Mouse (Mus musculus) CH12.LX (cell line): Measurements from ENCODE around the gene Rab3a. TPM values are rescaled to one million over a fixed set of nuclear protein-coding genes. Genes with fewer than 3 reads are reported as not detected.

Experiments
- DNase-seq: peaks from one replicate; pipeline ENCODE4 v3.0.0-alpha.2; 2013; ENCODE audit errors: extremely low read depth
- H3K27ac ChIP-seq: 2 replicates; pipeline ENCODE4 v1.5.1; 2012; ENCODE audit warnings: low read depth, mild to moderate bottlenecking, control low read depth, moderate library complexity; ENCODE audit not compliant: insufficient read depth
- H3K27me3 ChIP-seq: replicated peaks from 2 replicates; pipeline ENCODE3; 2012; ENCODE audit warnings: inconsistent platforms
- H3K36me3 ChIP-seq, 2 experiments: replicated peaks in 1 of 2; 2 replicates each; pipeline versions ENCODE3 to v1.6.1; 2012; ENCODE audit warnings: inconsistent platforms in 1 of 2, low read length in 1 of 2, mild to moderate bottlenecking in 1 of 2, mixed read lengths in 1 of 2, moderate library complexity in 1 of 2; ENCODE audit not compliant: control insufficient read depth in 1 of 2, insufficient read depth in 1 of 2
- H3K4me1 ChIP-seq, 2 experiments: 2 replicates each; pipeline ENCODE4 v1.6.1; 2012; ENCODE audit warnings: inconsistent platforms in 1 of 2, moderate library complexity in 1 of 2; ENCODE audit not compliant: insufficient read depth in 2 of 2, control insufficient read depth in 1 of 2
- H3K4me2 ChIP-seq: 2 replicates; pipeline ENCODE4 v1.6.1; 2012; ENCODE audit warnings: low read depth, mild to moderate bottlenecking, control low read depth; ENCODE audit not compliant: poor library complexity, insufficient read depth, severe bottlenecking
- H3K4me3 ChIP-seq, 3 experiments: fragments of 150-350 bp in 1 of 3; sonication (generic) in 1 of 3; replicated peaks in 1 of 3; 2 replicates each; pipeline versions ENCODE3 to v1.5.1; 2011 to 2012; ENCODE audit warnings: low read depth in 2 of 3, low read length in 2 of 3, mild to moderate bottlenecking in 2 of 3, moderate library complexity in 2 of 3, control low read depth in 1 of 3, improper control_type of control experiment in 1 of 3, inconsistent platforms in 1 of 3, mixed read lengths in 1 of 3; ENCODE audit not compliant: poor library complexity in 1 of 3
- H3K79me2 ChIP-seq: replicated peaks from 2 replicates; pipeline ENCODE4 v1.6.1; 2012; ENCODE audit warnings: mild to moderate bottlenecking, moderate library complexity; ENCODE audit not compliant: control insufficient read depth, poor library complexity, insufficient read depth, severe bottlenecking; ENCODE audit errors: extremely low read depth
- H3K9ac ChIP-seq: 2 replicates; pipeline ENCODE4 v1.6.1; 2012; ENCODE audit warnings: low read depth, mild to moderate bottlenecking, control low read depth, moderate library complexity; ENCODE audit not compliant: insufficient read depth
- H3K9me3 ChIP-seq: replicated peaks from 2 replicates; pipeline ENCODE3; 2012; ENCODE audit warnings: low read length, inconsistent platforms, mixed read lengths
- BHLHE40 ChIP-seq: IDR thresholded peaks from 2 replicates; pipeline ENCODE4 v1.6.1; 2011; ENCODE audit warnings: mild to moderate bottlenecking, low read depth, low read length, improper control_type of control experiment
- CHD2 ChIP-seq: IDR thresholded peaks from 2 replicates; pipeline ENCODE4 v1.6.1; 2011; ENCODE audit warnings: low read length, improper control_type of control experiment
- CTCF ChIP-seq, 2 experiments: IDR thresholded peaks in 1 of 2; conservative IDR thresholded peaks in 1 of 2; 2 replicates each; pipeline ENCODE4 v1.5.1; 2011 to 2012; ENCODE audit warnings: low read depth in 2 of 2, low read length in 2 of 2, improper control_type of control experiment in 1 of 2, inconsistent platforms in 1 of 2, mild to moderate bottlenecking in 1 of 2, moderate library complexity in 1 of 2
- E2F4 ChIP-seq: IDR thresholded peaks from 2 replicates; pipeline ENCODE4 v1.6.1; 2011; ENCODE audit warnings: low read depth, low read length, improper control_type of control experiment; ENCODE audit not compliant: insufficient replicate concordance
- ELF1 ChIP-seq: IDR thresholded peaks from 2 replicates; pipeline ENCODE4 v1.6.1; 2014; ENCODE audit warnings: low read depth, mild to moderate bottlenecking, inconsistent platforms, low read length, improper control_type of control experiment
- ETS1 ChIP-seq: conservative IDR thresholded peaks from 2 replicates; pipeline ENCODE4 v1.6.1; 2012; ENCODE audit warnings: low read depth, mild to moderate bottlenecking, inconsistent platforms, low read length, improper control_type of control experiment, moderate library complexity
- GABPA ChIP-seq: IDR thresholded peaks from 2 replicates; pipeline ENCODE4 v1.6.1; 2012; ENCODE audit warnings: low read depth, low read length, improper control_type of control experiment, inconsistent platforms; ENCODE audit not compliant: insufficient replicate concordance
- HCFC1 ChIP-seq: IDR thresholded peaks from 2 replicates; pipeline ENCODE4 v1.6.1; 2012; ENCODE audit warnings: low read depth, mild to moderate bottlenecking, inconsistent platforms, low read length, improper control_type of control experiment
- IRF4 ChIP-seq: IDR thresholded peaks from 2 replicates; pipeline ENCODE4 v1.6.1; 2014; ENCODE audit warnings: low read depth, mild to moderate bottlenecking, inconsistent platforms, low read length, improper control_type of control experiment
- KAT2A ChIP-seq: IDR thresholded peaks from 2 replicates; pipeline ENCODE4 v1.6.1; 2012; ENCODE audit warnings: low read length, improper control_type of control experiment, inconsistent platforms; ENCODE audit not compliant: insufficient replicate concordance
- MAFK ChIP-seq: IDR thresholded peaks from 2 replicates; pipeline ENCODE4 v1.6.1; 2011; ENCODE audit warnings: low read length, improper control_type of control experiment; ENCODE audit not compliant: insufficient replicate concordance
- MAX ChIP-seq: IDR thresholded peaks from 2 replicates; pipeline ENCODE4 v1.6.1; 2011; ENCODE audit warnings: low read length, improper control_type of control experiment
- MAZ ChIP-seq: IDR thresholded peaks from 2 replicates; pipeline ENCODE4 v1.6.1; 2012; ENCODE audit warnings: low read depth, mild to moderate bottlenecking, inconsistent platforms, low read length, improper control_type of control experiment, moderate library complexity
- NRF1 ChIP-seq: IDR thresholded peaks from 2 replicates; pipeline ENCODE4 v1.6.1; 2014; ENCODE audit warnings: low read depth, mild to moderate bottlenecking, inconsistent platforms, low read length, improper control_type of control experiment, moderate library complexity
- PAX5 ChIP-seq: IDR thresholded peaks from 2 replicates; pipeline ENCODE4 v1.6.1; 2012; ENCODE audit warnings: low read length, inconsistent platforms, mixed read lengths
- POLR2A ChIP-seq: IDR thresholded peaks from 2 replicates; pipeline ENCODE4 v1.6.1; 2011; ENCODE audit warnings: low read depth, mild to moderate bottlenecking, improper control_type of control experiment, low read length
- POLR2AphosphoS2 ChIP-seq: IDR thresholded peaks from 2 replicates; pipeline ENCODE4 v1.6.1; 2011; ENCODE audit warnings: low read depth, low read length, improper control_type of control experiment
- RAD21 ChIP-seq: IDR thresholded peaks from 2 replicates; pipeline ENCODE4 v1.6.1; 2011; ENCODE audit warnings: low read depth, mild to moderate bottlenecking, low read length, improper control_type of control experiment, moderate library complexity
- SMC3 ChIP-seq: IDR thresholded peaks from 2 replicates; pipeline ENCODE4 v1.6.1; 2011; ENCODE audit warnings: low read depth, low read length, improper control_type of control experiment
- TBP ChIP-seq: conservative IDR thresholded peaks from 2 replicates; pipeline ENCODE4 v1.6.1; 2011; ENCODE audit warnings: low read depth, low read length, improper control_type of control experiment
- TCF12 ChIP-seq: IDR thresholded peaks from 2 replicates; pipeline ENCODE4 v1.6.1; 2014; ENCODE audit warnings: low read depth, mild to moderate bottlenecking, inconsistent platforms, low read length, improper control_type of control experiment
- USF2 ChIP-seq: conservative IDR thresholded peaks from 2 replicates; pipeline ENCODE4 v1.6.1; 2011; ENCODE audit warnings: low read depth, low read length, improper control_type of control experiment
- ZC3H11A ChIP-seq: IDR thresholded peaks from 2 replicates; pipeline ENCODE4 v1.6.1; 2012; ENCODE audit warnings: low read depth, mild to moderate bottlenecking, inconsistent platforms, low read length, improper control_type of control experiment
- ZKSCAN1 ChIP-seq: IDR thresholded peaks from 2 replicates; pipeline ENCODE4 v1.6.1; 2012; ENCODE audit warnings: low read depth, inconsistent platforms, low read length, improper control_type of control experiment, borderline replicate concordance
- ZNF384 ChIP-seq: IDR thresholded peaks from 2 replicates; pipeline ENCODE4 v1.6.1; 2012; ENCODE audit warnings: low read depth, low read length, improper control_type of control experiment, inconsistent platforms
- dilution Hi-C: fragments of 300-500 bp; cut with MboI; formaldehyde crosslinking; loops from 2 replicates; pipeline ENCODE4 v1.14.3; 2020; ENCODE audit warnings: low sequenced_read_pairs; ENCODE audit not compliant: extremely low pct_unique_long_range_greater_than_20kb, extremely low pct_ligation_motif_present
- in situ Hi-C: fragments of 300-500 bp; cut with MboI; formaldehyde crosslinking; loops from 3 replicates; pipeline ENCODE4 v1.14.3; 2019; ENCODE audit warnings: low sequenced_read_pairs, low pct_ligation_motif_present, low pct_unique_long_range_greater_than_20kb, mixed read lengths
- polyA plus RNA-seq: library from polyadenylated mRNA; unstranded; fragments of >175 nt; gene quantifications from 2 replicates; pipeline ENCODE4 v1.2.1, GENCODE M21; 2012; ENCODE audit warnings: low read depth; ENCODE audit not compliant: insufficient read length
- total RNA-seq, 2 experiments: library from RNA; depleted of rRNA; stranded (reverse); fragments of 300-350 nt in 1 of 2; fragments of >200 nt in 1 of 2; gene quantifications; 2 replicates each; pipeline ENCODE4 v1.2.3; 2012 to 2014

The Rab3a gene
- total and polyA plus RNA-seq, 3 experiments: 0.87 to 1.9 (median 0.99) TPM

DNA sequence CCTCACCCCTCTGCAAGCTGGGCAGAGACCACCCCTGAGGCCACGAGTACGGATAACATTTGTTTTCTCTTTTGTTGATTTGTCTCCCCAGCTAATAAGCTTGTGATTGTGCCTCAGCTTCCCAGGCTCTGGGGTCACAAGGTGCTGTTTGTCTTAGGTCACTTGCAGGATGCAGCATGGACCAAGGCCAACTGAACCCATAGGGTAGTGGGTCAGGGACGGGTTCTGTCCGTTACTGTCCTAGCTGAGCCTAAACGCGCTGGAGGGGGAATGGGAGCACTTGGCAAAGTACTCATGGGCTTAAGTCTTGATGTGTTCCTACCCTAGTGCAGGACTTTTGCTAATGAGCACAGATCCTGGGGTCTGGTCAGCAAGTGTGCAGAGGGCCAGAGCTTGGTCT is 13.0 kb downstream of the Rab3a start:
- Histone ChIP-seq H3K79me2 (no peaks in the 10 kb centered on the region), H3K36me3 (peaks cover 44 to 68% of the 10 kb centered on the region in 2 experiments), H3K4me1 (peaks cover 38 to 75% of the 10 kb centered on the region in 2 experiments), H3K4me3 (no peak overlapping the region), H3K9me3 (no peaks in the 10 kb centered on the region), H3K27me3 (no peaks in the 10 kb centered on the region), H3K9ac (no peak overlapping the region), H3K4me2 (0 out of 2 replicates have a peak overlapping the region, but pooled peaks have one; percentile 17), H3K27ac (peak overlapping the region; percentile 49; the same call in 1 of the 2 replicates)
- dilution Hi-C loops: no loop called here
- DNase-seq: no peak
- no peak for TF ChIP-seq MAX
- TF ChIP-seq POLR2AphosphoS2: no peak
- TF ChIP-seq ELF1: no peak
- TF ChIP-seq ZNF384: no peak
- no peak for TF ChIP-seq POLR2A
- TF ChIP-seq ZC3H11A: no peak
- no peak for TF ChIP-seq SMC3
- no peak for TF ChIP-seq E2F4
- no peak for TF ChIP-seq HCFC1
- TF ChIP-seq MAZ: no peak
- no peak for TF ChIP-seq PAX5
- TF ChIP-seq ETS1: no peak
- TF ChIP-seq KAT2A: no peak
- TF ChIP-seq BHLHE40: no peak
- TF ChIP-seq TBP: no peak
- TF ChIP-seq NRF1: no peak
- no peak for TF ChIP-seq ZKSCAN1
- TF ChIP-seq CTCF (conservative IDR thresholded peaks at IDR 0.05 in 1 of 2, IDR thresholded peaks at IDR 0.05 in 1 of 2; ENCODE audit: low read depth in 2 of 2, low read length in 2 of 2): no peak
- TF ChIP-seq CHD2: no peak
- TF ChIP-seq GABPA: no peak
- in situ Hi-C loops: loop anchor here (5.0 kb wide), 1 partner anchor 35 kb away; no protein-coding TSS in a partner anchor

DNA sequence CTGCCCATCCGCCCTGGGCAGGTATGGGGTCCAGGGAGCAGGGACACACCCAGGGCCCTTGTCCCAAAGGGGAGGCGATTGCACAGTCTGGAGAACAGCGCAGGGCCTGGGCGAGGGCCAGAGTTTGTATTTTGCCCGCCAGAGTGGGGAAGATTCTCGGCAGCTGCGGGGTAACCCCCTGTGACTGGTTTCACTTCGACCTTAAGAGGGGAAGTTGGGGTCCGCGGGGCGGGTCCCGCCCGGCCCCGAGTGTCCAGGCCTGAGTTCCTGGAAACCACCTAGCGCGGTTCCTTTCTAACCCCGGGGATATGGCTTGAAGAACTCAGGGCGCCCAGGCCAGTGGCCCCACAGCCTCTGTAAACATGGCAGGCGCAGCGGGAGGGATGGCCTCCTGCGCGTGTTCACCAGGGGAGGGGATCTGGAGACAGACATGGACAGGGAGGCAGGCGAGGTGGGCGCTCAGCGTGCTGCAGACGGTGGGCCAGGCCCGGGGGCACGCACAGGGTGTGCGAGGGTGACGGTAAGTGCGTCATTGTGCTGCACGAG is 13.8 kb downstream of the Rab3a start:
- in situ Hi-C loops: loop anchor here (5.0 kb wide), 1 partner anchor 34 kb away; no protein-coding TSS in a partner anchor
- peaks cover 44 to 63% of the 10 kb centered on the region in 2 experiments for H3K36me3 ChIP-seq
- H3K9me3 ChIP-seq: no peaks in the 10 kb centered on the region
- peak; percentile 53 for DNase-seq
- H3K27me3 ChIP-seq: no peaks in the 10 kb centered on the region
- H3K4me2 ChIP-seq: peak overlapping the region; percentile 24; the same call in 1 of the 2 replicates
- H3K4me3 ChIP-seq: peak overlapping the region in 2 of 3 experiments; percentile 41 to 48
- H3K9ac ChIP-seq: 0 out of 2 replicates have a peak overlapping the region, but pooled peaks have one; percentile 2
- peak overlapping the region; percentile 80 for H3K27ac ChIP-seq
- TF ChIP-seq NRF1 (no peak), USF2 (no peak), BHLHE40 (peak; percentile 2; the same call in 1 of the 2 replicates), TBP (no peak), TCF12 (0 out of 2 replicates have a peak, but pooled peaks have one; percentile 21), RAD21 (no peak), CTCF (conservative IDR thresholded peaks at IDR 0.05 in 1 of 2, IDR thresholded peaks at IDR 0.05 in 1 of 2; ENCODE audit: low read depth in 2 of 2, low read length in 2 of 2) (no peak), ZKSCAN1 (no peak), IRF4 (peak; percentile 52), MAFK (no peak), MAX (no peak), ETS1 (0 out of 2 replicates have a peak, but pooled peaks have one; percentile 15), ZC3H11A (no peak)
- TF ChIP-seq, all 38 proteins: peak for 4
- dilution Hi-C loops: no loop called here
- Histone ChIP-seq H3K79me2 (no peaks in the 10 kb centered on the region), H3K4me1 (peaks cover 42 to 76% of the 10 kb centered on the region in 2 experiments)
